Comparison of ENCODE assay signal across 20 mouse cellular contexts in the genomic region with DNA sequence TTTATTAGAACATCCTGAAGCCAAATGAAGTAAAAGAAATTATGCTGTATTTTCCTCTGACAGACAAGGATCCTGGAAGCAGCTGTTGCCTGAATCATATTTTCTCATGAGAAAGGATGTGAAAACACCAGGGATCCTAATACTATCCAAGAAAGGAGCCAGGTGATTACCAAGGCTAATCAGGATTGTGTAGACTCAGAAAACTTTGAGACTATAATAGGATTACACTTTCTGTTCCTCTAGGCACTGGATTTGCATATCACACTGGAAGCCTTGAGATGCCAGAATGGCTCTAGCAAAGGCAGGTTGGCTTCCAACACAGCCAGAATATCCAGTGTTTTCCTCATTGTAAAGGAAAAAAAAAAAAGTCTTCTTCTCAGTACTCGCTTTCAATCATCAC.
"Had no signal": no experiment of that assay in that cellular context is flagged by ENCODE, and none has a peak within 500 bp of the region (broad histone marks: within the 10 kb centered on the region; RNA-seq: fewer than 3 reads in every experiment).

No protein-coding gene starts in this region.

- H3K9ac ChIP-seq: limb, embryonic 13.5 days; liver, embryonic 12.5 days; liver, embryonic 15.5 days; neural tube, embryonic 13.5 days; stomach, embryonic 15.5 days had no signal

- H3K27ac ChIP-seq: kidney, postnatal 0 days; layer of hippocampus, adult 2 months; limb, embryonic 10.5 days; limb, embryonic 13.5 days; liver, embryonic 12.5 days; liver, embryonic 15.5 days; neural tube, embryonic 13.5 days; stomach, embryonic 15.5 days had no signal

- H3K9me3 ChIP-seq: limb, embryonic 10.5 days; limb, embryonic 13.5 days; liver, embryonic 12.5 days; liver, embryonic 15.5 days; neural tube, embryonic 13.5 days; stomach, embryonic 15.5 days had no signal

- H3K36me3 ChIP-seq: limb, embryonic 10.5 days; limb, embryonic 13.5 days; liver, embryonic 12.5 days; liver, embryonic 15.5 days; neural tube, embryonic 13.5 days; stomach, embryonic 15.5 days had no signal

- DNase-seq: kidney, adult 2 months; kidney, postnatal 25 days; layer of hippocampus, adult 9-11 months; liver; lung, adult 2 months; lung, postnatal 14 days; lung, postnatal 4 days; right cerebral cortex, postnatal 25 days; spleen, adult 18-20 months; thymus, postnatal 36 days had no signal

- H3K27me3 ChIP-seq: limb, embryonic 13.5 days; liver, embryonic 12.5 days; liver, embryonic 15.5 days; neural tube, embryonic 13.5 days; stomach, embryonic 15.5 days had no signal

- H3K4me3 ChIP-seq: layer of hippocampus, adult 2 months; limb, embryonic 10.5 days; limb, embryonic 13.5 days; liver, embryonic 12.5 days; liver, embryonic 15.5 days; myocyte; neural tube, embryonic 13.5 days; stomach, embryonic 15.5 days had no signal

- ATAC-seq: intestine, postnatal 0 days; liver, embryonic 12.5 days had no signal

- H3K4me2 ChIP-seq: limb, embryonic 13.5 days; liver, embryonic 12.5 days; liver, embryonic 15.5 days; neural tube, embryonic 13.5 days; stomach, embryonic 15.5 days had no signal

- H3K4me1 ChIP-seq: limb, embryonic 10.5 days; limb, embryonic 13.5 days; liver, embryonic 12.5 days; liver, embryonic 15.5 days; neural tube, embryonic 13.5 days; stomach, embryonic 15.5 days had no signal
